Mouse (Mus musculus): ENCODE results near the gene Carnmt1.

DNA sequence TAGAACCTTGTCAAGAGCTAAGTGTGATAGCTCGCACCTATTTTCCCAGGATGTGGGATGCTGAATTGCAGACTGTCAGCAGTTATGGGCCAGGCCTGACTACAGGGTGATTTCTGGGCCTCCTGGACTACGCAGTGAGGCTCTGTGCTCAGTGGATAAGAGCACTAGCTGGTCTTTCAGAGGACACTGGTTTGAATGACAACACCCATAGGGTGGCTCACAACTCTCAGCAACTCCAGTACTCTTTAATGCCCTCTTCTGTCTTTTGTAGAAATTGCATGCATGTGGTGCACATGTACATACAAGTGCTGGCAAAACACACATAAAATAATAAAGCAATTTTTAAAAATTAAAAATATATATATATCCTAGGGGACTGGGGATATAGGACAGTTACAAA is 54.6 kb downstream of the Carnmt1 start:
- no peak for TF ChIP-seq POLR2A (IDR thresholded peaks at IDR 0.05; ENCODE audit: extremely low read depth, insufficient read depth, low read length)
- TF ChIP-seq CTCF (IDR thresholded peaks at IDR 0.05; ENCODE audit: extremely low read depth, insufficient read depth, low read length), result no peak

Measured in cortical plate, adult 2 months (tissue).